Mouse (Mus musculus) liver, embryonic 16.5 days (tissue): ENCODE measurements around the gene Zscan29. TPM values are rescaled to one million over a fixed set of nuclear protein-coding genes. Genes with fewer than 3 reads are reported as not detected.
"Not testable (repeated sequence)": the region's sequence is repeated elsewhere in the genome, so short reads cannot be mapped to it uniquely, and the experiment has no call there.

ENCODE experiments used
- ATAC-seq: fragments of 200-750 bp; cut with Nextera tagmentation; 2 replicates; pipeline ENCODE4 v1.8.0; 2017; ENCODE audit warnings: low read depth, mild to moderate bottlenecking, moderate number of reproducible peaks, moderate library complexity
- H3K27ac ChIP-seq: fragments of 300-500 bp; sonication (generic); 2 replicates; pipeline ENCODE4 v1.5.1; 2014; ENCODE audit warnings: mild to moderate bottlenecking, low read length
- H3K27me3 ChIP-seq: fragments of 300-500 bp; sonication (generic); 2 replicates; pipeline ENCODE4 v1.6.1; 2014; ENCODE audit warnings: low read depth, low read length, mixed read lengths; ENCODE audit not compliant: control insufficient read depth, insufficient read depth
- H3K36me3 ChIP-seq: fragments of 300-500 bp; sonication (generic); 2 replicates; pipeline ENCODE4 v1.6.1; 2014; ENCODE audit warnings: mild to moderate bottlenecking; ENCODE audit not compliant: control insufficient read depth, insufficient read depth
- H3K4me1 ChIP-seq: fragments of 300-500 bp; sonication (generic); 2 replicates; pipeline ENCODE4 v1.6.1; 2014; ENCODE audit warnings: low read depth, low read length, mixed read lengths; ENCODE audit not compliant: control insufficient read depth
- H3K4me2 ChIP-seq: fragments of 300-500 bp; sonication (generic); 2 replicates; pipeline ENCODE4 v1.6.1; 2014; ENCODE audit warnings: low read depth, low read length, mixed read lengths
- H3K4me3 ChIP-seq: fragments of 300-500 bp; sonication (generic); 2 replicates; pipeline ENCODE4 v1.5.1; 2014; ENCODE audit warnings: low read depth, mild to moderate bottlenecking, low read length
- H3K9ac ChIP-seq: fragments of 300-500 bp; sonication (generic); 2 replicates; pipeline ENCODE4 v1.6.1; 2014; ENCODE audit warnings: low read depth, low read length
- H3K9me3 ChIP-seq: fragments of 300-500 bp; sonication (generic); replicated peaks from 2 replicates; pipeline ENCODE4 v1.6.1; 2016; ENCODE audit warnings: low read length; ENCODE audit not compliant: control insufficient read depth
- WGBS: fragments of 180-500 bp; shearing (Covaris S2); extraction: QIAGEN DNeasy Blood & Tissue Kit; methylation state at CpG from one replicate; pipeline ENCODE4 v1.1.7; 2014; ENCODE audit not compliant: insufficient replicate concordance; 5-methylcytosine and 5-hydroxymethylcytosine counted together
- polyA plus RNA-seq: library from polyadenylated mRNA; unstranded; fragments of >200 nt; fragmentation: Nextera tagmentation; extraction: Ambion mirVana; gene quantifications from 2 replicates; pipeline ENCODE4 v1.2.1, GENCODE M21; 2015

Gene Zscan29
- polyA plus RNA-seq, 1 experiment from 2014 or later, result 4.4 TPM

- no peaks in the 10 kb centered on the region for H3K27me3 ChIP-seq
- peak overlapping the region; percentile 93 for H3K9ac ChIP-seq
- ATAC-seq, result no peak
- peak overlapping the region; percentile 89 for H3K4me3 ChIP-seq
- H3K27ac ChIP-seq, result peak overlapping the region; percentile 92
- peaks cover 7% of the 10 kb centered on the region for H3K36me3 ChIP-seq
- peak overlapping the region; percentile 90 for H3K4me2 ChIP-seq
- H3K9me3 ChIP-seq, result no peaks in the 10 kb centered on the region
- WGBS, result 66% methylated on average over 16 of the region's 16 CpGs
- peaks cover 28% of the 10 kb centered on the region for H3K4me1 ChIP-seq
Observed at GRCm38 (mm10) chr2:121141216-121142035, 29.5 kb downstream of the Zscan29 start.

- H3K27ac ChIP-seq, result peak within 1 kb of the TSS; percentile 92
- peaks cover 6% of the 10 kb centered on the region for H3K36me3 ChIP-seq
- H3K4me2 ChIP-seq, result peak within 1 kb of the TSS; percentile 90
- peak within 1 kb of the TSS; percentile 93 for H3K9ac ChIP-seq
- WGBS, result under 1% methylated on average over 87 of the region's 87 CpGs
- peaks cover 28% of the 10 kb centered on the region for H3K4me1 ChIP-seq
- no peaks in the 10 kb centered on the region for H3K9me3 ChIP-seq
- H3K27me3 ChIP-seq, result no peaks in the 10 kb centered on the region
- peak; percentile 96 for ATAC-seq
- H3K4me3 ChIP-seq, result peak within 1 kb of the TSS; percentile 89
Observed at GRCm38 (mm10) chr2:121140018-121140882, 30.7 kb downstream of the Zscan29 start, which contains the start of the genes Adal and Lcmt2. Gene Adal, plus strand, starts transcription at chr2:121140428. Gene Lcmt2, minus strand, starts transcription at chr2:121140653.

DNA sequence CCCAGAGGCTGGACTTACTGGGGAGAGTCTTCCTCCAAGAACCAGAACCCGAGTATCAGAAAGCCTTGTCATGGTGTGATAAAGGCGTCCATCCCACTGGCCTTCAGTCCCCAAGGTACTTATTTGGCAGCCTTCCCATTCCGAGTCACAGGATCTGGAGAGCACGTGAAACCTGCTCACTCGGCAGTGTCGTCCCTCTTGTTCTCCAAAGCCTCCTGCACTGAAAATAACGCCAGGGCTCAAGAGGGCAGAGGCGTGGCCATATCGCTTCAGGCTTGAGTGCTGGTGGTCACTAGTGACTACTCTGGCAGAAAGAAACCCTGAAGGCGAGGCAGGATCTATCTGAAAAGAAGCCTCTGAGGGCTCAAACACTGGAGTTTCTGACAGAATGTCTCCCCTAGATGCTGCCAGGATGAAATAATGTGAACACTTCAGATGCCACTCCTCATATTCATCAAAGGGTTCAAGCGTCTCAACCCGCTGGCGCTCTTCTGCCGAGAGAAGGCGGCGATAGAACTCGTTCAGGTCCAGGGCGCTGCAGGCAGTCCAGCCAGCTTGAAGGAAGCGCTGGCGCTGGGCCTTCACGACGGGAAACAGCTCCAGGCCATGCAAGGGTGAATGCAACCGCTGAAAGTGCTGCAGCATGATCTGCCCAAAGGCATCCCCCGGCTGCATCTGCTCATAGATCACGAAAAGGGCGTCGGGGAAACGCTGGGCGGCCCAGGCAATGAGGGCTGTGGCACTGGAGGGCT, 31.5 kb downstream of the Zscan29 start:
- Histone ChIP-seq H3K27me3 (no peaks in the 10 kb centered on the region), H3K4me1 (peaks cover 28% of the 10 kb centered on the region), H3K9me3 (no peaks in the 10 kb centered on the region), H3K27ac (peak overlapping the region; percentile 92), H3K4me3 (peak overlapping the region; percentile 89), H3K36me3 (peaks cover 6% of the 10 kb centered on the region), H3K9ac (peak overlapping the region; percentile 93), H3K4me2 (peak overlapping the region; percentile 90)
- ATAC-seq, result no peak; the same call in 1 of the 2 replicates
- WGBS, result 47% methylated on average over 29 of the region's 29 CpGs

DNA sequence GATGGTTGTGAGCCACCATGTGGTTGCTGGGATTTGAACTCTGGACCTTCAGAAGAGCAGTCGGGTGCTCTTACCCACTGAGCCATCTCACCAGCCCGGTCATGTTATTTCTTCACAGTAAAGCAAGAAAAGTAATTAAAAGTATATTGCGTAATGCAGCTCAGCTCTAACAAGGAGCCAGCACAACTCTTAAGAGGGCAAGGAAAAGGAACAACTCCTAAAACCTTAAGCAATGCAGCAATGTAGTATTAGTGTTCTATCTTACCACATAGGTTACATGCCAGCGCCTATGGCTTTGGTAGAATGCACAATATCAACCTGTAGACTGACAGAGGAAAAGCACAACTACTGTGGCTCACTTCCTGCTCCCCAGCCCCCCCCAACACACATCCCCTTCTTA, 33.6 kb downstream of the Zscan29 start:
- ATAC-seq, result no peak
- H3K9me3 ChIP-seq, result no peaks in the 10 kb centered on the region
- no peak overlapping the region for H3K27ac ChIP-seq
- H3K4me3 ChIP-seq, result no peak overlapping the region
- peaks cover 4% of the 10 kb centered on the region for H3K36me3 ChIP-seq
- peak overlapping the region; percentile 17 for H3K4me2 ChIP-seq
- peaks cover 28% of the 10 kb centered on the region for H3K4me1 ChIP-seq
- WGBS, result 91% methylated on average over 4 of the region's 4 CpGs
- no peak overlapping the region for H3K9ac ChIP-seq
- no peaks in the 10 kb centered on the region for H3K27me3 ChIP-seq

GRCm38 (mm10) chr2:121132822-121133221, 38.1 kb downstream of the Zscan29 start:
- H3K27me3 ChIP-seq, result no peaks in the 10 kb centered on the region; the same call in 1 of the 2 replicates
- ATAC-seq, result no peak
- WGBS, result 50% methylated on average over 1 of the region's 1 CpGs

DNA sequence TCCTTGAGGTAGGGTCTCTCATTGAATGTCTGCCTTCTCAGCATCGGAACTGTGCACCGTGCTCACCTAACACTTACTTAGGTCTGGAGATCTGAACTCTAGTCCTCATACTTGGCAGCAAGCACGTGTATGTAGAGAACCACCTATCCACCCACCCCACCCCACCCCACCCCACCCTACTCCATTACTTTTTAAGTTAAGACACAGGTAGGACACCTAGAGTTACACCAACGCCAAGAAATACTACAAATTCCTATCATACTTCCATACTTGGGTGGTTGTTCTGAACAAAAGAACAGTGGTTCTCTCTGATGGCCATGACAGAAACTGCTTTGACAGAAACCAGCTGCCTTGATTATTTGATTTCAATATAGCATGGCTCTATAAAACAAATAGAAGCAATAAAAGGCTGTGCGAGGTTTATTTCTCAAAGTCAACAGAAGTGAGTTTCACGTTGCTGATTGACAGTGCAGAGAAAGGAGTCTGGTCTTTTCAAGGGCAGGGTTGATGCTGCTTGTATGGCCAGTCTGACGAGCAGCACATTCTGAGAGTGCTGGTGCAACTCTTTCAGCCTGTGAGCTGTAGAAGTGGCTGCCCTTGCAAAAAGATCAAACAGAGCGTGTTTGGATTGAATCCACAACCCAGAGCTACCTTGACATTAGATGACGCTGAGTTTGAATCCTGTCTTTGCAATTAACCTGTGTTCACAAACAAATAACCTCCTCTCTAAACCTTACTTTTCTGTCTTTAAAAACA, 41.9 kb downstream of the Zscan29 start:
- H3K36me3 ChIP-seq, result no peaks in the 10 kb centered on the region
- WGBS, result 59% methylated on average over 9 of the region's 9 CpGs
- no peak overlapping the region for H3K4me3 ChIP-seq
- no peaks in the 10 kb centered on the region for H3K4me1 ChIP-seq
- no peaks in the 10 kb centered on the region; the same call in 1 of the 2 replicates for H3K27me3 ChIP-seq
- H3K4me2 ChIP-seq, result no peak overlapping the region
- H3K9ac ChIP-seq, result no peak overlapping the region
- no peak overlapping the region for H3K27ac ChIP-seq
- no peaks in the 10 kb centered on the region for H3K9me3 ChIP-seq
- no peak for ATAC-seq

More at GRCm38 (mm10) chr2:121132822-121133221, 38.1 kb downstream of the Zscan29 start:
- no peaks in the 10 kb centered on the region for H3K9me3 ChIP-seq
- no peaks in the 10 kb centered on the region for H3K36me3 ChIP-seq
- no peak overlapping the region for H3K4me3 ChIP-seq
- no peak overlapping the region for H3K27ac ChIP-seq
- H3K4me1 ChIP-seq, result peaks cover 3% of the 10 kb centered on the region
- H3K9ac ChIP-seq, result no peak overlapping the region
- H3K4me2 ChIP-seq, result no peak overlapping the region

- Histone ChIP-seq H3K4me3 (no peak overlapping the region), H3K9me3 (no peaks in the 10 kb centered on the region), H3K27ac (no peak overlapping the region), H3K9ac (no peak overlapping the region), H3K36me3 (no peaks in the 10 kb centered on the region), H3K4me2 (no peak overlapping the region), H3K27me3 (no peaks in the 10 kb centered on the region; the same call in 1 of the 2 replicates), H3K4me1 (no peaks in the 10 kb centered on the region)
- 47% methylated on average over 1 of the region's 1 CpGs for WGBS
- ATAC-seq, result no peak
Observed at GRCm38 (mm10) chr2:121127536-121127935, 43.4 kb downstream of the Zscan29 start.

- WGBS, result 67% methylated on average over 5 of the region's 5 CpGs
- ATAC-seq, result not testable (repeated sequence)
Observed at GRCm38 (mm10) chr2:121126302-121126701, 44.6 kb downstream of the Zscan29 start.

More at GRCm38 (mm10) chr2:121126302-121126701, 44.6 kb downstream of the Zscan29 start:
- not testable (repeated sequence) for H3K4me1 ChIP-seq, H3K27ac ChIP-seq, H3K9ac ChIP-seq, H3K4me3 ChIP-seq, H3K4me2 ChIP-seq, H3K9me3 ChIP-seq, H3K36me3 ChIP-seq, H3K27me3 ChIP-seq
